Mouse (Mus musculus) CH12.LX (cell line): Measurements from ENCODE around the gene Farsa. TPM values are rescaled to one million over a fixed set of nuclear protein-coding genes. Genes with fewer than 3 reads are reported as not detected.

Experiments
- DNase-seq: peaks from one replicate; pipeline ENCODE4 v3.0.0-alpha.2; 2013; ENCODE audit errors: extremely low read depth
- H3K27ac ChIP-seq: 2 replicates; pipeline ENCODE4 v1.5.1; 2012; ENCODE audit warnings: low read depth, mild to moderate bottlenecking, control low read depth, moderate library complexity; ENCODE audit not compliant: insufficient read depth
- H3K27me3 ChIP-seq: replicated peaks from 2 replicates; pipeline ENCODE3; 2012; ENCODE audit warnings: inconsistent platforms
- H3K36me3 ChIP-seq, 2 experiments: replicated peaks in 1 of 2; 2 replicates each; pipeline versions ENCODE3 to v1.6.1; 2012; ENCODE audit warnings: inconsistent platforms in 1 of 2, low read length in 1 of 2, mild to moderate bottlenecking in 1 of 2, mixed read lengths in 1 of 2, moderate library complexity in 1 of 2; ENCODE audit not compliant: control insufficient read depth in 1 of 2, insufficient read depth in 1 of 2
- H3K4me1 ChIP-seq, 2 experiments: 2 replicates each; pipeline ENCODE4 v1.6.1; 2012; ENCODE audit warnings: inconsistent platforms in 1 of 2, moderate library complexity in 1 of 2; ENCODE audit not compliant: insufficient read depth in 2 of 2, control insufficient read depth in 1 of 2
- H3K4me2 ChIP-seq: 2 replicates; pipeline ENCODE4 v1.6.1; 2012; ENCODE audit warnings: low read depth, mild to moderate bottlenecking, control low read depth; ENCODE audit not compliant: poor library complexity, insufficient read depth, severe bottlenecking
- H3K4me3 ChIP-seq, 3 experiments: fragments of 150-350 bp in 1 of 3; sonication (generic) in 1 of 3; replicated peaks in 1 of 3; 2 replicates each; pipeline versions ENCODE3 to v1.5.1; 2011 to 2012; ENCODE audit warnings: low read depth in 2 of 3, low read length in 2 of 3, mild to moderate bottlenecking in 2 of 3, moderate library complexity in 2 of 3, control low read depth in 1 of 3, improper control_type of control experiment in 1 of 3, inconsistent platforms in 1 of 3, mixed read lengths in 1 of 3; ENCODE audit not compliant: poor library complexity in 1 of 3
- H3K79me2 ChIP-seq: replicated peaks from 2 replicates; pipeline ENCODE4 v1.6.1; 2012; ENCODE audit warnings: mild to moderate bottlenecking, moderate library complexity; ENCODE audit not compliant: control insufficient read depth, poor library complexity, insufficient read depth, severe bottlenecking; ENCODE audit errors: extremely low read depth
- H3K9ac ChIP-seq: 2 replicates; pipeline ENCODE4 v1.6.1; 2012; ENCODE audit warnings: low read depth, mild to moderate bottlenecking, control low read depth, moderate library complexity; ENCODE audit not compliant: insufficient read depth
- H3K9me3 ChIP-seq: replicated peaks from 2 replicates; pipeline ENCODE3; 2012; ENCODE audit warnings: low read length, inconsistent platforms, mixed read lengths
- BHLHE40 ChIP-seq: IDR thresholded peaks from 2 replicates; pipeline ENCODE4 v1.6.1; 2011; ENCODE audit warnings: mild to moderate bottlenecking, low read depth, low read length, improper control_type of control experiment
- CHD1 ChIP-seq: IDR thresholded peaks from 2 replicates; pipeline ENCODE4 v1.6.1; 2012; ENCODE audit warnings: low read depth, low read length, improper control_type of control experiment, inconsistent platforms
- CHD2 ChIP-seq: IDR thresholded peaks from 2 replicates; pipeline ENCODE4 v1.6.1; 2011; ENCODE audit warnings: low read length, improper control_type of control experiment
- EP300 ChIP-seq: IDR thresholded peaks from 2 replicates; pipeline ENCODE4 v1.6.1; 2011; ENCODE audit warnings: low read length, improper control_type of control experiment
- GABPA ChIP-seq: IDR thresholded peaks from 2 replicates; pipeline ENCODE4 v1.6.1; 2012; ENCODE audit warnings: low read depth, low read length, improper control_type of control experiment, inconsistent platforms; ENCODE audit not compliant: insufficient replicate concordance
- IRF4 ChIP-seq: IDR thresholded peaks from 2 replicates; pipeline ENCODE4 v1.6.1; 2014; ENCODE audit warnings: low read depth, mild to moderate bottlenecking, inconsistent platforms, low read length, improper control_type of control experiment
- JUN ChIP-seq: IDR thresholded peaks from 2 replicates; pipeline ENCODE4 v1.6.1; 2011; ENCODE audit warnings: low read depth, mild to moderate bottlenecking, low read length, improper control_type of control experiment, moderate library complexity; ENCODE audit not compliant: insufficient read depth
- MAFK ChIP-seq: IDR thresholded peaks from 2 replicates; pipeline ENCODE4 v1.6.1; 2011; ENCODE audit warnings: low read length, improper control_type of control experiment; ENCODE audit not compliant: insufficient replicate concordance
- MAX ChIP-seq: IDR thresholded peaks from 2 replicates; pipeline ENCODE4 v1.6.1; 2011; ENCODE audit warnings: low read length, improper control_type of control experiment
- MEF2A ChIP-seq: IDR thresholded peaks from 2 replicates; pipeline ENCODE4 v1.6.1; 2014; ENCODE audit warnings: low read depth, mild to moderate bottlenecking, inconsistent platforms, low read length, improper control_type of control experiment, borderline replicate concordance
- MXI1 ChIP-seq: IDR thresholded peaks from 2 replicates; pipeline ENCODE4 v1.6.1; 2011; ENCODE audit warnings: mild to moderate bottlenecking, low read depth, low read length, improper control_type of control experiment
- MYC ChIP-seq: IDR thresholded peaks from 2 replicates; pipeline ENCODE4 v1.6.1; 2011; ENCODE audit warnings: low read depth, mild to moderate bottlenecking, improper control_type of control experiment, low read length
- NRF1 ChIP-seq: IDR thresholded peaks from 2 replicates; pipeline ENCODE4 v1.6.1; 2014; ENCODE audit warnings: low read depth, mild to moderate bottlenecking, inconsistent platforms, low read length, improper control_type of control experiment, moderate library complexity
- PAX5 ChIP-seq: IDR thresholded peaks from 2 replicates; pipeline ENCODE4 v1.6.1; 2012; ENCODE audit warnings: low read length, inconsistent platforms, mixed read lengths
- POLR2A ChIP-seq: IDR thresholded peaks from 2 replicates; pipeline ENCODE4 v1.6.1; 2011; ENCODE audit warnings: low read depth, mild to moderate bottlenecking, improper control_type of control experiment, low read length
- POLR2AphosphoS2 ChIP-seq: IDR thresholded peaks from 2 replicates; pipeline ENCODE4 v1.6.1; 2011; ENCODE audit warnings: low read depth, low read length, improper control_type of control experiment
- SIN3A ChIP-seq: IDR thresholded peaks from 2 replicates; pipeline ENCODE4 v1.6.1; 2012; ENCODE audit warnings: low read length, improper control_type of control experiment, inconsistent platforms
- SMC3 ChIP-seq: IDR thresholded peaks from 2 replicates; pipeline ENCODE4 v1.6.1; 2011; ENCODE audit warnings: low read depth, low read length, improper control_type of control experiment
- TBP ChIP-seq: conservative IDR thresholded peaks from 2 replicates; pipeline ENCODE4 v1.6.1; 2011; ENCODE audit warnings: low read depth, low read length, improper control_type of control experiment
- UBTF ChIP-seq: IDR thresholded peaks from 2 replicates; pipeline ENCODE4 v1.6.1; 2012; ENCODE audit warnings: low read depth, mild to moderate bottlenecking, inconsistent platforms, low read length, improper control_type of control experiment, moderate library complexity
- USF1 ChIP-seq: IDR thresholded peaks from 2 replicates; pipeline ENCODE4 v1.6.1; 2014; ENCODE audit warnings: low read depth, mild to moderate bottlenecking, inconsistent platforms, low read length, improper control_type of control experiment
- ZC3H11A ChIP-seq: IDR thresholded peaks from 2 replicates; pipeline ENCODE4 v1.6.1; 2012; ENCODE audit warnings: low read depth, mild to moderate bottlenecking, inconsistent platforms, low read length, improper control_type of control experiment
- ZKSCAN1 ChIP-seq: IDR thresholded peaks from 2 replicates; pipeline ENCODE4 v1.6.1; 2012; ENCODE audit warnings: low read depth, inconsistent platforms, low read length, improper control_type of control experiment, borderline replicate concordance
- ZNF384 ChIP-seq: IDR thresholded peaks from 2 replicates; pipeline ENCODE4 v1.6.1; 2012; ENCODE audit warnings: low read depth, low read length, improper control_type of control experiment, inconsistent platforms
- dilution Hi-C: fragments of 300-500 bp; cut with MboI; formaldehyde crosslinking; loops from 2 replicates; pipeline ENCODE4 v1.14.3; 2020; ENCODE audit warnings: low sequenced_read_pairs; ENCODE audit not compliant: extremely low pct_unique_long_range_greater_than_20kb, extremely low pct_ligation_motif_present
- in situ Hi-C: fragments of 300-500 bp; cut with MboI; formaldehyde crosslinking; loops from 3 replicates; pipeline ENCODE4 v1.14.3; 2019; ENCODE audit warnings: low sequenced_read_pairs, low pct_ligation_motif_present, low pct_unique_long_range_greater_than_20kb, mixed read lengths
- polyA plus RNA-seq: library from polyadenylated mRNA; unstranded; fragments of >175 nt; gene quantifications from 2 replicates; pipeline ENCODE4 v1.2.1, GENCODE M21; 2012; ENCODE audit warnings: low read depth; ENCODE audit not compliant: insufficient read length
- total RNA-seq, 2 experiments: library from RNA; depleted of rRNA; stranded (reverse); fragments of 300-350 nt in 1 of 2; fragments of >200 nt in 1 of 2; gene quantifications; 2 replicates each; pipeline ENCODE4 v1.2.3; 2012 to 2014

The Farsa gene
- total and polyA plus RNA-seq, 3 experiments = 142 to 175 (median 146) TPM

- Histone ChIP-seq H3K79me2 (no peaks in the 10 kb centered on the region), H3K4me3 (no peak overlapping the region), H3K9ac (no peak overlapping the region), H3K9me3 (no peaks in the 10 kb centered on the region), H3K27ac (no peak overlapping the region), H3K4me2 (no peak overlapping the region), H3K27me3 (peaks cover 2% of the 10 kb centered on the region), H3K4me1 (peaks cover 7 to 18% of the 10 kb centered on the region in 2 experiments; a peak in 3 of 4 replicates), H3K36me3 (peaks cover 0 to 12% of the 10 kb centered on the region in 2 experiments)
- DNase-seq = no peak
- dilution Hi-C loops = no loop called here
- in situ Hi-C loops = no loop called here
- TF ChIP-seq CHD2 = no peak
- no peak for TF ChIP-seq EP300
- TF ChIP-seq ZC3H11A = no peak
- TF ChIP-seq MXI1 = no peak
- TF ChIP-seq POLR2AphosphoS2 = no peak
- TF ChIP-seq POLR2A = no peak
- TF ChIP-seq ZKSCAN1 = no peak
- TF ChIP-seq NRF1 = no peak
- TF ChIP-seq BHLHE40 = no peak
Observed at GRCm38 (mm10) chr8:84895963-84896362, 39.2 kb downstream of the Farsa start.

- Histone ChIP-seq H3K4me3 (no peak overlapping the region), H3K27ac (no peak overlapping the region), H3K9ac (no peak overlapping the region), H3K9me3 (no peaks in the 10 kb centered on the region), H3K36me3 (peaks cover 0 to 1% of the 10 kb centered on the region in 2 experiments), H3K4me2 (no peak overlapping the region), H3K79me2 (no peaks in the 10 kb centered on the region), H3K27me3 (peaks cover 21% of the 10 kb centered on the region), H3K4me1 (peaks cover 2 to 9% of the 10 kb centered on the region in 2 experiments; a peak in 2 of 4 replicates)
- no peak for TF ChIP-seq GABPA
- no peak for TF ChIP-seq MEF2A
- TF ChIP-seq JUN = no peak
- TF ChIP-seq PAX5 = no peak
- no peak for TF ChIP-seq MAX
- no peak for TF ChIP-seq MAFK
- no peak for TF ChIP-seq CHD2
- TF ChIP-seq SMC3 = no peak
- no peak for TF ChIP-seq MXI1
- TF ChIP-seq USF1 = no peak
- TF ChIP-seq POLR2AphosphoS2 = no peak
- no peak for TF ChIP-seq POLR2A
- no peak for TF ChIP-seq ZNF384
- TF ChIP-seq SIN3A = no peak
- TF ChIP-seq MYC = no peak
- no peak for TF ChIP-seq ZC3H11A
- no peak for TF ChIP-seq TBP
- TF ChIP-seq CHD1 = no peak
- no peak for TF ChIP-seq UBTF
- TF ChIP-seq IRF4 = no peak
- dilution Hi-C loops (no loop called here), in situ Hi-C loops (no loop called here)
- DNase-seq = no peak
Observed at GRCm38 (mm10) chr8:84901071-84901470, 44.3 kb downstream of the Farsa start.
